Mouse (Mus musculus): ENCODE results near the gene Gmps.

Gmps gene

GRCm38 (mm10) chr3:63975955-63976908 lies at the start of gene Gmps:
Gene Gmps (plus strand): TSS chr3:63976106.
- peak; percentile 92 to 97 for DNase-seq

- DNase-seq, result peak; percentile 75 to 93
These were observed 46.7 kb upstream of the Gmps start, which contains the start of gene E130311K13Rik for GRCm38 (mm10) chr3:63928878-63929859. Gene E130311K13Rik (minus strand): TSS chr3:63929472.

- no peak for DNase-seq
These were observed 37.0 kb upstream of the Gmps start for GRCm38 (mm10) chr3:63938928-63939327.

- no peak for DNase-seq
These were observed 34.6 kb upstream of the Gmps start for GRCm38 (mm10) chr3:63941204-63941850.

GRCm38 (mm10) chr3:63949837-63950236 lies 26.1 kb upstream of the Gmps start:
- no peak for DNase-seq

- DNase-seq, result no peak
These were observed 12.3 kb upstream of the Gmps start for GRCm38 (mm10) chr3:63963421-63964099.

- peak; percentile 92 to 95 for DNase-seq
These were observed 11.6 kb upstream of the Gmps start, which contains the start of gene Slc33a1 for GRCm38 (mm10) chr3:63964100-63964921. Gene Slc33a1 (minus strand): TSS chr3:63964768.

- DNase-seq, result no peak
These were observed 11.0 kb upstream of the Gmps start for GRCm38 (mm10) chr3:63964922-63965249.

GRCm38 (mm10) chr3:63965929-63966328 lies 10.0 kb upstream of the Gmps start:
- DNase-seq, result no peak

GRCm38 (mm10) chr3:63977895-63978294 lies 2.0 kb downstream of the Gmps start:
- no peak for DNase-seq

- no peak for DNase-seq
These were observed 10.8 kb downstream of the Gmps start for GRCm38 (mm10) chr3:63986656-63987055.

GRCm38 (mm10) chr3:63988722-63989440 lies 13.0 kb downstream of the Gmps start:
- DNase-seq, result no peak

- DNase-seq, result no peak
These were observed 45.5 kb downstream of the Gmps start for GRCm38 (mm10) chr3:64021436-64021835.

GRCm38 (mm10) chr3:64021867-64022266 lies 46.0 kb downstream of the Gmps start:
- DNase-seq, result no peak

GRCm38 (mm10) chr3:64029846-64030245 lies 53.9 kb downstream of the Gmps start:
- DNase-seq, result no peak

- DNase-seq, result no peak
These were observed 62.4 kb downstream of the Gmps start for GRCm38 (mm10) chr3:64038136-64038841.

- peak; percentile 33 to 71 for DNase-seq
These were observed 64.2 kb downstream of the Gmps start for GRCm38 (mm10) chr3:64039818-64040784.
